Mouse (Mus musculus) urinary bladder, postnatal 10 days (tissue): ENCODE measurements around the gene Rin3.
"Not testable (repeated sequence)": the region's sequence is repeated elsewhere in the genome, so short reads cannot be mapped to it uniquely, and the experiment has no call there.

ENCODE experiments used
- DNase-seq: peaks from one replicate; pipeline ENCODE4 v3.0.0; 2022; ENCODE audit warnings: low spot score

Gene Rin3

DNA sequence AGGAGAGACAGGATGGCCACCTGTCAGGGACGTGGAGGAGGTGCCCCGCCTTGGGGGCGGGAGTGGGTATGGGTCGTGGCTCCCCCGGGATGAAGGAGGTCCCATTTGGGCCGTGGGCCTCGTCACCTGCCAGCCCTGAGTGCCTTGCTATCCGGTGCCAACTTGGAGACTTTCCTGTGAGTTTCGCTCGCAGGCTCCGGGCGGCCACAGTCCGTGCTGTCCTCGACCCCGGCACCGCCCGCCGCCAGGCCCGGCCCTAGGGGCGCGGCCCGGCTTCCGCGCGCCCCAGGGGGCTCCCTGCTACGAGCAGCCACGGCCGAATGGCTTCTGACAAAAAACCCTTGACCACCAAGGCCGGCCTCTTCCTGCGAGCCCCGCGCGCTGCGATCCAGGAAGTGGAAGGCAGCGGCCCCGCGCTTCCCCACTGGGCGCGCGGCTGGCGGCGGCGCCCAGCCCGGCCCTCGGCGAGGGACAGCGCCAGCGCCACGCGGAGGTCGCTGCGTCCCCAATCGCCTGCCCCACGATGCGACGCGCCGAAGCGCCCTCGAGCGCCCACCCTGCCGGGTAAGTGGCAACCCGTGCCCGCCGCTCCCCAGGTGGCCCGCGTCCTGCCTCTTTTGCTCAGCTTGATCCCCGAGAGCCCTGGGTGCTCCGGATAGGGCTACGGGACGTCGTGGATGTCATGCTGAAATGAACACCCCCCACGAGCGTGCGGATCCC lies at the start of gene Rin3:
Gene Rin3 (plus strand): TSS at position 286 of the 720 bp plus-strand sequence.
- DNase-seq = no peak

DNA sequence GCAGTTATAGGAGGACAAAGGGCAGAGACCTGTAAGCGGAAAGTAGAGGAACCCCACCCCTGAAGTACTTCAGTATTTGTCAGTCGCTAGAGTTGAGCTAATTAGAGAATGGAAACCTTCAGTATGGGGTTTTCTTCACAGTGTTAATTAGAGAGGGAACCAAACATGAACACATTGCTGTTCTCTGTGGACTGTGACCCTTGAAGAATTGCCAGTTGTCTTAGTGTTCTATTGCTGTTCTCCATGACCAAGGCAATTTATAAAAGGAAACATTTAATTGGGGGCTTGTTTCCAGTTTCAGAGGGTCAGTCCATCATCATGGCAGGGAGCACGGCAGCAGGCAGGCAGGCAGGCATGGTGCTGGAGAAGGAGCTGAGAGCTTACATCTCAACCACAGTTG lies 47.3 kb upstream of the Rin3 start:
- DNase-seq = no peak

DNA sequence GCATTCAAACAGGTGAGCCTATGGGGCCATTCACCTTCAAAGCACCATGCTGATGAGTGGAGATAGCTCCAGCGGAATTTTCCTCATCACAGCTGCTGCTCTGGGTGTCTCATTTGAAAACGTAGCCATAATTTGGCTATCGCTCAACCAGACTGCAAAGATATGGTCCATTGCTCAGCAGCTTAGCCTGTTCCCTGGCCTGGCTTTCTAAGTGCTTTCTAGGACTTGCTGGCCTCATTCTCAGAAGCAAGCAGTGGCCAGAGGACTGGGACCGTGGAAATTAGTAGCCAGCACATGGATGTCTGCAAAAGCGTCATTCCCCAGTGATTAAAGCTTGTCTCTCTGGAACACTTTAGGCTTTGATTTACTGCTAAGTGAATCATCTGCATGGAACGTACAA lies 46.5 kb upstream of the Rin3 start:
- DNase-seq = no peak

DNA sequence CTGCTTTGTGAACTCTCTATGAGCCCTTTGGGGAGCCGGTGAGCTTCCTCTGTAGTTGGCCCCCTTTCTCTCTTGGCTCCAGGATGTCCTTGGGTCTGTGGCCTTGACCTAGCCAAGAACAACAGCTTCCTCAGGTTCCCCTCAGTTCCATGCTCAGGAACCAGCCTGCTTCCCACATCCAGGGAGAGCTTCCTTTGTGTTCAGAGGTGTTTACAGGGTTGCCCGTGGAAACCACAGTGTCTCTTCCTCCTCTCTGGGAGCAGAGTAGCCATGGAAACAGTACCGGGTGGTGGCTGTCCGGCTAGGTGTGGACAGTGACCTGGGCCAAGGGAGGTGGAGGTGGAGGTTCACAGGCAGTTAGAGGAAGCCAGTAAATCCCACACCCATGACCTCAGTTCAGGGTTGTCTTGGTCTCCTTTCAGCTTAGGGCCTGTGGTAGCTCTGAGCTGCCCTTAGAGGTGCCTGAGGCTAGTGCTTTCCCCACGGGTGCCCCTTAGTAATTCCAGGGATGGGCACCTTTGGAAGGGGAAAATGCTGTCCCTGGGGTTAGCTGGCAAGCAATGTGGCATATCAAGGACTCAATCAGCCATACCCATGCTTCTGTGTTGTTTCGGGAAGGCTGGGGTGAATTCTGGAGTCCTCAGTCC lies 40.6 kb upstream of the Rin3 start:
- DNase-seq = no peak

DNA sequence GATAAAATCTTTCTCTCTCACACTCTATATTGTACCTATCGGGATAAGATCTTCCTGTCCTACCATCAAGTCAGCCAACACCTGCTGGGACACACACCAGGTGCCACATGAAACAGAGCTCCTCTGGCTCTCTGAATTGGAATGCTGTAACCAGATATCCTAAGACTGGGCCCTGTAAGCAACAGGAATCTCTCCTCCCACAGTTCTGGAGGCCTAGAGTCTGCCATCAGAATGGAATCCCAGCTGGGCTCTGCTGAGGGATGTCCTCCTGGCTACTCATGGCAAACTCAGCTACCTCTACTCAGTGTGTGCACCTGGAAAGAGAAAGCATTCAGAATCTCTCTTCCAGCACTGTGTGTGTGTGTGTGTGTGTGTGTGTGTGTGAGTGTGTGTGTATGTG lies 38.9 kb upstream of the Rin3 start:
- no peak for DNase-seq

DNA sequence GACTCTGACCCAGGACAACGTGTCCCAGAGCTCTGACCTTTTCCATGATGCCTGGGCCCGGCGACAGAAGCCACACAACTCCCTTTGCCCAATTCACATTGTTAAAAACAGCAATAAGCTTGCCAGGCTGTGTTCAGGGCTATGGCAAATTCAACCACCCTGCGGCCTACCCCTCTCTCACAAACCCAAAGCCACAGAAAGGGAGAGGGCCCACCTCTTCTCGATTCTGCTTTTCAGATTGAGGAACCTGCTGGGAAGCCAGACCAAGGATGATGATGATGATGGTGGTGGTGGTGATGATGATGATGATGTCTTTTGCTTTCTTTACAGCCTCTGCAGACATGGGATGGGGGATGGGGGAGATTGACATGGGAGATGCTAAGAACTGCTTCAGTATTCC lies 36.6 kb upstream of the Rin3 start:
- DNase-seq = no peak

DNA sequence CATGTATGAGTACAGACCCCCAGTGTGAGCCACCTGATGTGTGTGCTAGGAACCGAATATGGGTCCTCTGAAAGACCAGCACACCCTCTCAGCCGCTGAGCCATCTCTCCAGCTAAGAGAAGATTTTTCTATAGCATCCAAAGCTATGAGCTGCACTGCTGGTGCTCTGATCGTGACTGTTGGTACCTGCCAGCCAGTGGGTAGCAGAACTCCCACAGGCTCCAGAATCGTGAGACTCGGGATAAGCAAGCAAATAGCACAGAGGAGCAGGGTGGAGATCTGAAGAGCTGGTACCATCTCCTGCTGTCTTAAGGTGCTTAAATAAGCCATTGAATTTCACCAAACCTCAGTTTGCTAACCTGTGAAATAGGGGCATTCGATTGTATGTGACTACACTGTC lies 34.7 kb upstream of the Rin3 start:
- no peak for DNase-seq

DNA sequence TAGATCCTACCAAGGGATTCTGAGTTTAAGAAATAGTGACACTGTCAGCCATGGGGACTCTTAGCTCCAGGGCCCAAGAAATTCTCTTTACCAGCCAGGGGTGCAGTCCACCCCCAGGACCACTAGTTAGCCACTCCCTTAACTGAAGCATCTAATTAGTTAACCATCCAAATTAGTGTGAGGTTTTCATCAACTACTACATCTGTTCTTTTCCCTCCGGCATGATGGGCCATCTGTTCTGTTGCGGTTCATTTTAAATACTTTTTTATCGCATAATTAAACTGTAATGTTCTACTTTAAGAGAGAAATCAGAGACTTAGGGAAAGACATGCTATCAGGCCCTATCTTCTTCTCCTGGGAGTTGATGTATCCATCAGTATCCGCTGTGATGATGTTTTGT lies 32.5 kb upstream of the Rin3 start:
- no peak for DNase-seq

DNA sequence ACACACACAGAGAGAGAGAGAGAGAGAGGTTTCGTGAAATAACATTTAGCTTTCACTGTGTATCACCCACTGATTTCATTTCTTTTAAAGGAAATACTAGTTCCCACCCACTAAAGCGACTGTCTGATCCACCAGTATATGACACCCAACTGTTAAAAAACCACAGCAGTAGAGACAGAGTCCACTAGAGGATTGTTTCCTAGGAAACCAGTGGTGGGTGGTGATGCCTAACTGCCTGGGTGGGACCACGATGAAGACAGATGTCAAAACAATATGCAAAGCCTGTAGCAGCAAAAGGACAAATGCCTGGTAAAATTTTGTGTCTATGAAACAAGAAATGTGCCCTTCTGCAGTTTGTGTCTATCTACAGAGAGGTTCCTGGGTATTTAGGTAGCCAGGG lies 31.8 kb upstream of the Rin3 start:
- no peak for DNase-seq

DNA sequence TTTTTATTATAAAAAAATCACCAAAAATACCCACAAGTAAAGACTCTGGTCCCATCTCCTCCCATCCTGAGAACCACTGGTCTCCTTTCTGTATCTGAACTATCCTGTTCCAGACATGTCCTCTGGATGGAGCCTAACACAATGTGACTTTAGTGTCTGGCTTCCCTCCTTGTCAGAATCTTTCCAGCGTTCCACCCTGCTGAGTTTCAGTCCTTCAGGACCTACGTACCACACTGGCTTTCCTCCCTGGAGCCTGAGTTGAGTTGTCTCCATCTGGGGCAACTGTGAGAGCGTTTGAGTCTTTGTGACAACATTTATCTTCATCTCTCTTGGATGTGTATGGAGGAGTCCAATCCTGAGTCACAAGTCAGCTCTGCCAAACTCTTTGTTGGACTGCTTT lies 30.9 kb upstream of the Rin3 start:
- no peak for DNase-seq

DNA sequence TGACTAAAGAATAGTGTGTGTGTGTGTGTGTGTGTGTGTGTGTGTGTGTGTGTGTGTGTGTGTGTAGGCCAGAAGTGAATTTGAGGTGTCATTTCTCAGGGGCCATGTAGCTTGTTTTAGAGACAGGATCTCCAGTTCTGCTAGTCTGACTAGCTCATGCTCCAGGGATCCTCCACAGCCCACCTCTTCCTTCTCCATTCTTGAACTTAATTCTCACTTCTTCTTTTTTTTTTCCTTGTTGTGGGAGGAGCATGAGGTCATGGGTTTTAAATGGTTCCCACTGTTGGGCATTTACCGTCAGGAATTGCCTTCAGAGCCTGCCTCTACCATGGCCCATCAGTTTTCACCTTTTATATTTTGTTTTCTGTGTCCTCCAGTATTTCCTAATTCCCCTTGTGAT lies 30.3 kb upstream of the Rin3 start:
- no peak for DNase-seq

DNA sequence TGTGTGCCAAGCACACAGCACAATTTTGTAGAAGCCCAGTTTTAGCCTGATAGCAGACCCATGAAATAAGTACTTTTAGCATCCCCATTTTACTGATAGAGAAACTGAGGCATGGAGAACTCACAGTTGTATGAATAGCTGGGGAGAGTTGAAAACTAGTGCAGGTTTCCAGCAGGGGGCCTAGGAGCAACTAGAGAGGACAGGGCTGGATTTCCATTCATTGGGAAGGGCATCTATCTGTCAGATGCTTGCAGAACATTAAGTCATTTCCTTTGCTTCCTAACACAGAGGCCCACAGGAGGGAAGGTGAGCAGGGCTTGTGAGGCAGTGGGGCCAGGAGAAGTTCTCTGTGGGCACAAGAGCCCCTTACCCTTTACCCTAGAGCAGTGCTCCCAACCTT lies 27.8 kb upstream of the Rin3 start:
- DNase-seq = no peak

DNA sequence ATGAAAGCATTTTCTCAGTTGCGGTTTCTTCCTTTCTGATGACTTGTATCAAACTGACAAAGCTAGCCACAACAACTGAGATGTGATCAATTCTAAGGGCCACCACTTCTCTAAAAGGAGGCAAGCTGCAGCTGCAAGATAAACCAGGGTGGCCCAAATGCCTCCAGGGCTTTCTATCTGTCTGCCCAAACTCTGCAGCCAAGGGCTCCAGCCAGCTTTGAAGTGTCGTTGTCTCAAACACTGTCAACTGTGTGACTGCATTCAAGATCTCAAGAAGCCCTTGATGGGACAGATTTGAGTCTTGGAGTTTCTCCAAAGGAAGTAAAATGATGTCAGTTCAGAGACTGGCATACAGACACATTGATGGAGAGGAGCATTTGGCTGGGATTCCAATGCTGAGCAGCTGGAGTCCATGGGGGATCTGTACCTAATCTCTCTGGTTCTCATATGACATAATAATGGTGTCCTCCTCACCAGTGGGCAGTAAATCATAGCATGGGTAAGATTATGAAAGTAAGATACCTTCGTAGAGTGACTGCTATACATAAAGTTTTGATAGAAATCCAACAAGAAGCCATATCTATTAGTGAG lies 24.2 kb upstream of the Rin3 start:
- no peak for DNase-seq

DNA sequence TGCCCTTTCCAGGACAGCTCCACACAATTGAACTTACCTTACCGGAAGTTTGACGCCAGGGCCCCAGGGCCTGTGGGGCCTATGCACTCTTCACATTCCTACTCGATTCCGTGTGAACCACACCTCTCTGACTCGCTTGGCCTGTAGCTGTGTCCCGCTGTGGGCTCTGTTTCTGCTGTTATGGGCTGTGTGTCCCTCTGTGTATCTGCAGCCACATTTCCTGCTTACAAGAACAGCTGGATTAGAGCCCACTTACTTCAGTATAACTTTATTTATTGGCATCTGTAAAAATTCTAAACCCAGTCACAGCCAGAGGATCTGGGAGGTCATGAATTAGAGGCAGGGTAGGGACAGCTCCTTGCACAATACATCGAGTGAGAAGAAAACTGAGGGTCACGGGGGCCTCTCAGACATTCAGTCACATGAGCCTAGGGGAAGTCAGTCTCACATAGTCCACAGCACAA lies 20.9 kb upstream of the Rin3 start:
- DNase-seq = no peak

DNA sequence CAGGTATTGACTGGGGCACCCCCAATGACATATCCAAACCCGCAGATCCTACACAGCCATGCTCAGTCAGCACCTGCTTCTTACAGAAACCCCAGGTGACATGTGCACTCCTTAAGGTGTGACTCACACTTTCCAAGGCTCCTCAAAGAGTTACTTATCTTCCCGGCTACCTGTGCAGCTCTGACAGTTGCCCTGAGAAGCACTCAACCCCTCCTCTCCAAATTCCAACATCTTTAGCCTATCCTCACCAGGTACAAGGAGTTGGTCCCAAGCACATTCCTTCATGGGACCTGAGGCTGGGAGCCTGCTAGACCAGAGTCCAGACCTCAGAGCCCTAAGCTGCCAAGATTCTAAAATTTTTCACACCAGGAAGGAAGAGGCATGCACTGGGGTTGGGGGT lies 20.0 kb upstream of the Rin3 start:
- DNase-seq = no peak

DNA sequence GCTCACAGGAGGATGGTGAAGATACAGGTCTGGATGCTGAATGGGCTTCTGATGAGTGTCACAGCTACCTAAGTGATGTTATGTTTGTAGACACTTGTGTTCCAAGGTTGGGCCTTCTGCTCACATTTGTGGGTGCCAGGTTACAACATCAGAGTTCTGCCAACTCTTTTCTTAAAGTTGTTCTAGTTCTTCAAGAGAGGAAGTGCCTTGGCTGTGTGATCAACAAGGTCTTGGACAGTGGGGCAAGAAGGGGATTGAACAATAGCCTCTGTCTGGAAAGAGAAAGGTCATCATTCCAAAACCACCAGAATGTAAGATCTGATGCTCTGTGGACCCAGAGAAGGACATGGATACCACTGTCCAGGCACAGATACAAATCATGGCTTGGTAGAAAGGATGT lies 19.6 kb upstream of the Rin3 start:
- DNase-seq = no peak

DNA sequence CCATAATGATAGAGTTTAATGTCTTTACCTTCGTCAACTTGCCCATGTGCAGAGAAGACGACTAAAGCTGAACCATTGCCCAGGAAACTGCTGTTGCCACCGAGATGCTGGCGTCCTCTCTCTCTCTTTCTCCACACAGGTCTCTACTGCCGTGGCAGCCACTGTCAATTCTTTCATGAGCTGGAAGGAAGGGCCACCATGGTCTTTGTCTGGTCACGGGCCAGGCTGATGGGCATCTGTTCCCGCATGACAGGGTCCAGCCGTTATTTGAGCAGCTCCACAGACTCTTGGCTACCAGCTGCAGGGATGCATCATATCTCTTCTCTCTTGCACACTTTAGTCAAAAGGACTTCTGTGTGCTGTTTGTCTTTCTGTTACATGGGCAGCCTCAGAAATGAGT lies 16.4 kb upstream of the Rin3 start:
- no peak for DNase-seq

DNA sequence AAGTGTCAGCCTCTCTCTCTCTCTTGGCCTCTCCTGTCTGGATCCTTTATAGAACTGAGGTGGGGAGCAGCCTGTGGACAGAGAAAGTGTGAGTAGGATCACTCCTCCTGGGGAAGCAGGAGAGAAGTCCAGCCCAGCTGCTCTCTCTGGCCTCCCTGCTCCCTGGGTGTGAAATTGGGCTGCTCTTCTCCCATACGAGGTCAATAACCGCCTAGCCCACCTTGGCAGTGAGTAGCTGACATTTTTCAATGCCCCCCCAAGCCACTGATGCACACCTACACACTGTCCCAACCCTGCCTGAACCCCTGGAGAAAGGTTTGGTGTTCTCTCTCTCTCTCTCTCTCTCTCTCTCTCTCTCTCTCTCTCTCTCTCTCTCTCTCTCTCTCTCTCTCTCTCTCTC lies 13.7 kb upstream of the Rin3 start:
- no peak for DNase-seq

DNA sequence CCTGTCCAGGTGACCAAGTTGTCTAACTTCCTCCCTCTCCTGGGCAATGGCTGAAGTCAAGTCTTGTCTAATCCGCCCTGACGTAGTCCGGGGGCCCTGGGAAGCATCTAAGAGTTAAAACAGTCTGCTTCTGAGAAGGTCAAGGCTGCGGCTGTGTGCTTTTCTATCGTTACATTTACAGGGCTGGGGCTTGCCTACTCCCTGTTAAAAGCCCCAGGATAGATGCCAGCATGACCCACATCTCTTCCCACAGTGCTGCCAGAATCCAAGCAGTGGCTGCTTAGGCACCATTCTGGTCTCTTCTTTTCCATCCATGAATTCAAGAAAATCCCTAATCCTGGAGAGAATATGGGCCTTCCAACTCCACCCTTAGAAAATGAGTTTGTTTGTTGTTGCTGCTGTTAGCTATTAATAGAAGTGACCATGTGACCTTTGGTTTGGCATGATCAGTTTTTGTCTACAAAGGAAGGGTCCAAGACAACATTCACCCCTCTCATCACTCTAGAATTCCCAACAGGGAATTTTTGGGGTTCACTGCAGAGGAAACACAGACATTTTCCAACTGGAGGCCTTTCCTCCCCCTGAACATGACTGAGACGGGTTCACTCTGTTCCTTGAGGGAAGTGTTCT lies 12.0 kb upstream of the Rin3 start:
- DNase-seq = no peak

DNA sequence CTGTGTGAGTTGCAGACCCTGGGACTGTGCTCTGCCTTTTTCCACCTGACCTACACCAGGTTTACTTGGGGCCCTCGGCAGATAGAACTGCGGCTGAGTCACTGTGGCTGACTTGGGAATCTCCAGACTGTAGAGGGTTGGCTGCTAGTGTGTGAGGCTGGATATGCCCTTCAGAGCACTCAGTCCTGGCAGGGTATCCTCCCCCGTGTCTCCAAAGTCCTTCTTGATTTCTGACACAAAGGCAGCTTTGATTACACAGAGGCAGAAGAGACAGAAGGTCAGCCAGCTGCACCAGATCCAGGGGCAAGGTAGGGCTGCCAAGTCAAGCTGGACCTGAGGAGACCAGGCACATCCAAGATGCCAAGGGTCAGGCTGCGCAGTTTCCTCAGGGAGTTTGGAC lies 11.4 kb upstream of the Rin3 start:
- DNase-seq = no peak

DNA sequence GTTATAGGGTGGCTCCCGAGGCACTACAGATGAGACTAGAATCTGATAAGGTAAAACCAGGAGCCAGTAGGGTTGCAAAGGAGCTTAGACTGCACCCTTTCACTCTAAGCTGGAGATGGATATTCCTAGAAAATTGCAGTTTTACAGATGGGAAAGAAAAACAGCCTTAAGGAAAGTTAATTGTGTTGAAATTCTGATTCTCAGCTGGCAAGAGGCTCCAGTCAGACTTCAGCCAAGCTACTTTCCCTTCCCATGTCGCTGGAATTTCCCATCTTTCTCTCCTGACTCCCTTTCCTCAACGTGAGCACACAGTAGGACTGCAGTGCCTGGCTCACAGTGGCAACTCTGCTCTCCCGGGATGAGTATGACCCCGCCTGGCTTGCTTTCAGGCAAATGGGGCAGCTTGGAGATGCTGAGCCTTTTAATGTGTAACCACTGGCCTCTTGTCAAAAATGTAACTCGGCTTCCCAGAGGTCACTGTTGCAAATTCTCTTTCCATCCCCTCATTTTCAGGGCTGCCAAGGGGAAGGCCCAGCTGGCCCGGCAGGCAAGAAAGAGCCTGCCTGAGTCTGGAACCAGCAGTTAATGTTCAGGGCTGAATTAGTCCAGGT lies 6.9 kb upstream of the Rin3 start:
- DNase-seq = no peak

DNA sequence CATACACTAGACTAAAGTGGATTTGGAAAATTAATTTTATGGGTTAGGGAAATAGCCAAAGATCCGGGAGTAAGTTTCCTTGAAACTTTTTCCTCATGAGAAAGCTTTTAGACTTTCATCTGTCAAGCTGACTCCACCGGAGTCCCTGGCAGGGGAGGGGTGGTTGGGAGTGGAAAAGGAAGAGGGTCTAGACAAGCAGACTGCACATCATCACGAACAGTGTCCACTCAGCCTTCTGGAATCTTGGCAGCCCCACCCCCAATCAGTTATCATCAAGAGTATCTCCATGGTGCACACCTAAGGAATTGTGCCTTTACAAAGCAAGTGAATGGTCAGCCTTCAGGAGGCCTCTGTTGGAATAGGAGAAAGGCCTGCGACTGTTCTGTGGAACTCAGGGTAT lies 2.6 kb upstream of the Rin3 start:
- not testable (repeated sequence) for DNase-seq
